Comparison of ENCODE assay signal across 30 mouse cellular contexts in the genomic region with DNA sequence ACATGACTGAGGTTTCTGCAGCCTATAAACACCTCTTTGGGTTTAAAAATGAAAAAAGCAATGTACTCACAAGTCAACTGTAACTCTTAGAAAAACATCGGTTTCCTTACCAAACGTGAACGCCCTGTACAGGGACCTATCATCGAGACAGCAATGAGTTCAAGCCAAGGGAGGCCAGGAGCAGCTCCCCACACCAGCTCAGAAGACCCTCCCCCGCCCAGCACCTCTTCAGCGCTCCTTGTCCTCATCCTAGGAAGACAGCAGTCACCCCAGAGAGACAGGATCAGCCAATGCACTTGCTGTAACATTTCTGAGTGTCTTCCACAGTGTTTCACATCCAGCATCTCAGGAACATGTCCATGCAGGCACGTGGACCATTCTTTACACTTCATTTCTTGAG.
"Had no signal": no experiment of that assay in that cellular context is flagged by ENCODE, and none has a peak within 500 bp of the region (broad histone marks: within the 10 kb centered on the region; RNA-seq: fewer than 3 reads in every experiment).

No protein-coding gene starts in this region.

- ATAC-seq: liver, embryonic 12.5 days; liver, postnatal 0 days; lung, postnatal 0 days; midbrain, embryonic 13.5 days; midbrain, embryonic 15.5 days; midbrain, embryonic 16.5 days had no signal

- H3K27ac ChIP-seq: limb, embryonic 10.5 days; limb, embryonic 12.5 days; limb, embryonic 13.5 days; limb, embryonic 15.5 days; liver, embryonic 12.5 days; liver, embryonic 13.5 days; liver, embryonic 14.5 days; liver, embryonic 15.5 days; lung, embryonic 15.5 days; macrophage; midbrain, embryonic 12.5 days; midbrain, embryonic 13.5 days; midbrain, embryonic 15.5 days; neural tube, embryonic 12.5 days had no signal

- H3K9me3 ChIP-seq: limb, embryonic 10.5 days; limb, embryonic 15.5 days; liver, embryonic 12.5 days; liver, embryonic 13.5 days; liver, embryonic 15.5 days; lung, embryonic 15.5 days; megakaryocyte, embryonic 14.5 days; midbrain, embryonic 12.5 days; midbrain, embryonic 13.5 days; midbrain, embryonic 15.5 days; neural tube, embryonic 12.5 days had no signal

- H3K9ac ChIP-seq: limb, embryonic 12.5 days; limb, embryonic 13.5 days; limb, embryonic 15.5 days; liver, embryonic 12.5 days; liver, embryonic 13.5 days; liver, embryonic 14.5 days; liver, embryonic 15.5 days; liver, postnatal 0 days; lung, embryonic 14.5 days; lung, embryonic 15.5 days; midbrain, embryonic 12.5 days; midbrain, embryonic 13.5 days; midbrain, embryonic 15.5 days; neural tube, embryonic 12.5 days had no signal

- H3K4me3 ChIP-seq: limb, embryonic 10.5 days; limb, embryonic 12.5 days; limb, embryonic 13.5 days; limb, embryonic 15.5 days; liver, embryonic 12.5 days; liver, embryonic 13.5 days; liver, embryonic 15.5 days; lung, embryonic 15.5 days; megakaryocyte, embryonic 14.5 days; midbrain, embryonic 12.5 days; midbrain, embryonic 13.5 days; midbrain, embryonic 15.5 days; myocyte; neural tube, embryonic 12.5 days had no signal

- DNase-seq: left cerebral cortex, postnatal 4 days; liver; liver, embryonic 13.5 days; liver, postnatal 0 days; lung, adult 18-20 months; lung, adult 2 months; lung, embryonic 14.5 days; lung, postnatal 10 days; lung, postnatal 14 days; lung, postnatal 36 days; lung, postnatal 4 days; midbrain, embryonic 14.5 days had no signal

- H3K27me3 ChIP-seq: limb, embryonic 12.5 days; limb, embryonic 13.5 days; limb, embryonic 15.5 days; liver, embryonic 12.5 days; liver, embryonic 13.5 days; liver, embryonic 15.5 days; lung, embryonic 15.5 days; megakaryocyte, embryonic 14.5 days; midbrain, embryonic 12.5 days; midbrain, embryonic 13.5 days; midbrain, embryonic 15.5 days; neural tube, embryonic 12.5 days had no signal

- H3K4me2 ChIP-seq: limb, embryonic 12.5 days; limb, embryonic 13.5 days; limb, embryonic 15.5 days; liver, embryonic 11.5 days; liver, embryonic 12.5 days; liver, embryonic 13.5 days; liver, embryonic 15.5 days; lung, embryonic 14.5 days; lung, embryonic 15.5 days; midbrain, embryonic 12.5 days; midbrain, embryonic 13.5 days; midbrain, embryonic 15.5 days; neural tube, embryonic 12.5 days had no signal

- H3K4me1 ChIP-seq: limb, embryonic 10.5 days; midbrain, embryonic 13.5 days; midbrain, embryonic 15.5 days had no signal
